Mouse (Mus musculus) cortical plate, adult 2 months (tissue): ENCODE data around the gene Irak2.

ENCODE experiments used
- CTCF ChIP-seq: fragments of 200-500 bp; IDR thresholded peaks from 2 replicates; pipeline ENCODE4 v1.5.1; 2011; ENCODE audit warnings: mild to moderate bottlenecking, control low read depth, low read length; ENCODE audit not compliant: insufficient read depth; ENCODE audit errors: extremely low read depth
- POLR2A ChIP-seq: fragments of 200-500 bp; IDR thresholded peaks from 2 replicates; pipeline ENCODE4 v1.6.1; 2011; ENCODE audit warnings: mild to moderate bottlenecking, low read length, control low read depth; ENCODE audit not compliant: insufficient read depth; ENCODE audit errors: extremely low read depth

DNA sequence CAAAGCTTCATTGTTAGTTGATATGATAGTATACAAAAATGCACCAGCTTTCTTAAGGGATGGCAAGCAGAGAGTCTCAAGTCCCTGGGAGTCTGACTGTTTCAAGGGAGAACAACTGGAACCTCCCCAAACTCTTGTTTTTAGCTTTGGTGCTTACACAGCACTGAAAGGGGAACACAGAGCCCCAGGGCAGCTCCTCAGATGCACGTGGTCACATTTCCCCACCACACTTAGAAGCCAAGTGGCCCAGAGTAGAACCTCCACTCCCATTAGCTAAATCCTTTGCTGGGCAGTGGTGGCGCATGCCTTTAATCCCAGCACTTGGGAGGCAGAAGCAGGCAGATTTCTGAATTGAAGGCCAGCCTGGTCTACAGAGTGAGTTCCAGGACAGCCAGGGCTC is 103.2 kb downstream of the Irak2 start:
- TF ChIP-seq CTCF (no peak), POLR2A (no peak)
